Mouse (Mus musculus): ENCODE data around the gene Ccdc74a. TPM values are rescaled to one million over a fixed set of nuclear protein-coding genes. Genes with fewer than 3 reads are reported as not detected.

The Ccdc74a gene
- polyA plus RNA-seq, 1 experiment from 2014 or later: 5.3 TPM

DNA sequence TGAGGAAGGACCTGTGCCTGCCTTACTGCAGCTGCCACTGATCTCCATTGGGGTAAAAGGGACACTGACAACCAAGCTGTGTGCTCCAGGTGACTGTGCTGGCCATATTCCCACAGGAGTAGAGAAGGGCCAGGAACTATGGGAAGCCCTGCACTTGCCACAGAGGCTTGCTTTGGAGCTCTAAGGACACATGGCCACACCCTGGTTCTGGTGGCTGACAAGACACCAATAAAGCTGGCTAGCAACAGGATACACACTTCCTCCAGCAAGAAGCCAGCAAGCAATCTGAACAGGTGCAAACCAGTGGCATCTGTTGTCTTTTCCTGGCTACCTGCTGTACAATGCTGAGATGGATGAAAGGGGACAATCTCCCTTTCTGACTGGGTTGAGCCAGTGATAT, 23.6 kb downstream of the Ccdc74a start:
- ATAC-seq (replicated peaks; ENCODE audit: insufficient number of reproducible peaks, low FRiP score, low TSS enrichment): no peak
- Histone ChIP-seq H3K4me3 (ENCODE audit: low read depth, low read length) (no peak overlapping the region), H3K9ac (ENCODE audit: low read depth, low read length) (no peak overlapping the region), H3K4me2 (no peak overlapping the region), H3K27ac (ENCODE audit: low read depth, low read length) (no peak overlapping the region), H3K36me3 (ENCODE audit: control insufficient read depth, insufficient read depth, low read length) (peaks cover 19% of the 10 kb centered on the region), H3K9me3 (replicated peaks; ENCODE audit: control insufficient read depth, low read length) (no peaks in the 10 kb centered on the region), H3K4me1 (ENCODE audit: control insufficient read depth, insufficient read depth, low read length) (no peaks in the 10 kb centered on the region), H3K27me3 (ENCODE audit: control insufficient read depth, insufficient read depth, low read length) (no peaks in the 10 kb centered on the region)

DNA sequence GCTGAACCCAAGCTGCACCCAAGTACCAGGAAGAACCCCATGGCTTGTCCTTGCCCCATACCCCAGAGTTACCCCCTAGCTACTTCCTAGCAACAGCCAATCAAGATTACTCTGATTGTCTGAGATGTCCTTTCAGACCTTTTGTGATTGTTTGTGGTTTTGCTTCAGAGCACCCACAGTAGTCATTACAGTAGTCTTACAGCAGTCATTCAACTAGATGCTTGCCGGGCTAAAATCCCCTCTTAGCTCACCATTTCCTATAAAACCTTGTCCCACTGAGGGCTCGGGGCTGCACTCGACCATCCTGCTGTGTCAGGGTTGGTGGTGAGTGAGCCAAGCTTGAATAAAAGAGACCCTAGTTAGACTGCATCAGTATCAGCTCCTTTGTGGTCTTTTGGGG, 48.6 kb downstream of the Ccdc74a start:
- 82% methylated on average over 3 of the region's 3 CpGs for WGBS (ENCODE audit: insufficient replicate concordance)
- H3K4me3 ChIP-seq (ENCODE audit: low read depth, low read length): no peak overlapping the region
- no peaks in the 10 kb centered on the region for H3K27me3 ChIP-seq (ENCODE audit: control insufficient read depth, insufficient read depth, low read length)
- no peak overlapping the region for H3K9ac ChIP-seq (ENCODE audit: low read depth, low read length)
- no peaks in the 10 kb centered on the region for H3K9me3 ChIP-seq (replicated peaks; ENCODE audit: control insufficient read depth, low read length)
- H3K27ac ChIP-seq (ENCODE audit: low read depth, low read length): no peak overlapping the region
- H3K4me2 ChIP-seq: no peak overlapping the region
- no peaks in the 10 kb centered on the region for H3K4me1 ChIP-seq (ENCODE audit: control insufficient read depth, insufficient read depth, low read length)
- no peak for ATAC-seq (replicated peaks; ENCODE audit: insufficient number of reproducible peaks, low FRiP score, low TSS enrichment)
- peaks cover 16% of the 10 kb centered on the region for H3K36me3 ChIP-seq (ENCODE audit: control insufficient read depth, insufficient read depth, low read length)

Other genes with a start within 250 kb of the Ccdc74a start
- 6.0 and 6.5 TPM in 2 replicates for gene Snap29, start 240.5 kb upstream of the Ccdc74a start, polyA plus RNA-seq (2014; fragmentation: Nextera tagmentation; extraction: Ambion mirVana)
- gene Pi4ka, start 240.2 kb upstream of the Ccdc74a start, polyA plus RNA-seq (2014; fragmentation: Nextera tagmentation; extraction: Ambion mirVana): 36.8 and 38.3 TPM in 2 replicates
- 47.8 and 49.6 TPM in 2 replicates for gene Crkl, start 194.5 kb upstream of the Ccdc74a start, polyA plus RNA-seq (2014; fragmentation: Nextera tagmentation; extraction: Ambion mirVana)
- 0.54 and 0.68 TPM in 2 replicates for gene Aifm3, start 156.9 kb upstream of the Ccdc74a start, polyA plus RNA-seq (2014; fragmentation: Nextera tagmentation; extraction: Ambion mirVana)
- 46.6 and 47.4 TPM in 2 replicates for gene Lztr1, start 137.8 kb upstream of the Ccdc74a start, polyA plus RNA-seq (2014; fragmentation: Nextera tagmentation; extraction: Ambion mirVana)
- gene Thap7, start 115.3 kb upstream of the Ccdc74a start, polyA plus RNA-seq (2014; fragmentation: Nextera tagmentation; extraction: Ambion mirVana): 31.4 and 34.0 TPM in 2 replicates
- gene Lrrc74b, start 85.2 kb upstream of the Ccdc74a start, polyA plus RNA-seq (2014; fragmentation: Nextera tagmentation; extraction: Ambion mirVana): not detected in 2 replicates
- 0.51 and 0.70 TPM in 2 replicates for gene P2rx6, start 84.6 kb upstream of the Ccdc74a start, polyA plus RNA-seq (2014; fragmentation: Nextera tagmentation; extraction: Ambion mirVana)
- 5.4 and 6.2 TPM in 2 replicates for gene Slc7a4, start 63.3 kb upstream of the Ccdc74a start, polyA plus RNA-seq (2014; fragmentation: Nextera tagmentation; extraction: Ambion mirVana)
- 34.9 and 37.7 TPM in 2 replicates for gene Smpd4, start 27.1 kb upstream of the Ccdc74a start, polyA plus RNA-seq (2014; fragmentation: Nextera tagmentation; extraction: Ambion mirVana)
- 31.6 and 32.9 TPM in 2 replicates for gene Med15, start 86.4 kb downstream of the Ccdc74a start, polyA plus RNA-seq (2014; fragmentation: Nextera tagmentation; extraction: Ambion mirVana)
- 43.2 and 44.1 TPM in 2 replicates for gene Klhl22, start 113.1 kb downstream of the Ccdc74a start, polyA plus RNA-seq (2014; fragmentation: Nextera tagmentation; extraction: Ambion mirVana)
- 7.2 and 9.6 TPM in 2 replicates for gene Scarf2, start 150.8 kb downstream of the Ccdc74a start, polyA plus RNA-seq (2014; fragmentation: Nextera tagmentation; extraction: Ambion mirVana)
- gene B830017H08Rik, start 186.7 kb downstream of the Ccdc74a start, polyA plus RNA-seq (2014; fragmentation: Nextera tagmentation; extraction: Ambion mirVana): 0.13 TPM in 1 of 2 replicates, not detected in the other
- gene Car15, start 191.9 kb downstream of the Ccdc74a start, polyA plus RNA-seq (2014; fragmentation: Nextera tagmentation; extraction: Ambion mirVana): 1.0 and 1.9 TPM in 2 replicates
- gene Gm20518, start 245.2 kb downstream of the Ccdc74a start, polyA plus RNA-seq (2014; fragmentation: Nextera tagmentation; extraction: Ambion mirVana): 0.07 and 0.17 TPM in 2 replicates
- gene Tssk1, start 247.8 kb downstream of the Ccdc74a start, polyA plus RNA-seq (2014; fragmentation: Nextera tagmentation; extraction: Ambion mirVana): 0.07 TPM in 1 of 2 replicates, not detected in the other